Mouse (Mus musculus) ES-E14 (cell line): ENCODE results near the gene AI837181. TPM values are rescaled to one million over a fixed set of nuclear protein-coding genes. Genes with fewer than 3 reads are reported as not detected.

Source experiments
- DNase-seq: peaks from one replicate; pipeline ENCODE4 v3.0.0-alpha.2; 2013; ENCODE audit warnings: low read depth, low spot score
- H3K27ac ChIP-seq: 2 replicates; pipeline ENCODE4 v1.5.1; 2012; ENCODE audit warnings: low read depth, mild to moderate bottlenecking, low read length, moderate library complexity, mixed read lengths; ENCODE audit not compliant: poor library complexity, insufficient read depth, severe bottlenecking
- H3K36me3 ChIP-seq: 2 replicates; pipeline ENCODE4 v1.6.1; 2012; ENCODE audit warnings: mild to moderate bottlenecking, low read length, moderate library complexity, mixed read lengths; ENCODE audit not compliant: control insufficient read depth, poor library complexity, insufficient read depth, severe bottlenecking
- H3K4me1 ChIP-seq, 2 experiments: fragments of 150-350 bp in 1 of 2; sonication (generic) in 1 of 2; 2 replicates each; pipeline ENCODE4 v1.6.1; 2012; ENCODE audit warnings: low read length in 2 of 2, mild to moderate bottlenecking in 1 of 2, mixed read lengths in 1 of 2; ENCODE audit not compliant: control insufficient read depth in 2 of 2, insufficient read depth in 2 of 2, poor library complexity in 1 of 2
- H3K4me3 ChIP-seq, 2 experiments: fragments of 150-350 bp in 1 of 2; sonication (generic) in 1 of 2; 2 replicates each; pipeline ENCODE4 v1.5.1; 2012; ENCODE audit warnings: low read length in 2 of 2, low read depth in 1 of 2, mild to moderate bottlenecking in 1 of 2, mixed read lengths in 1 of 2; ENCODE audit not compliant: insufficient read depth in 1 of 2, poor library complexity in 1 of 2, severe bottlenecking in 1 of 2
- H3K9ac ChIP-seq: 2 replicates; pipeline ENCODE4 v1.6.1; 2012; ENCODE audit warnings: low read depth, mild to moderate bottlenecking, low read length, mixed read lengths; ENCODE audit not compliant: poor library complexity, insufficient read depth, severe bottlenecking
- H3K9me3 ChIP-seq: fragments of 150-350 bp; sonication (generic); 2 replicates; pipeline ENCODE4 v1.6.1; 2012; ENCODE audit warnings: low read depth, mild to moderate bottlenecking, low read length; ENCODE audit not compliant: control insufficient read depth, insufficient read depth
- CHD2 ChIP-seq: IDR thresholded peaks from 2 replicates; pipeline ENCODE4 v1.6.1; 2014; ENCODE audit warnings: mild to moderate bottlenecking, low read depth, low read length, inconsistent platforms
- HCFC1 ChIP-seq: IDR thresholded peaks from 2 replicates; pipeline ENCODE4 v1.6.1; 2012; ENCODE audit warnings: low read length, inconsistent platforms, borderline replicate concordance; ENCODE audit not compliant: insufficient read depth
- MAFK ChIP-seq: IDR thresholded peaks from 2 replicates; pipeline ENCODE4 v1.6.1; 2014; ENCODE audit warnings: mild to moderate bottlenecking, low read depth, low read length, inconsistent platforms; ENCODE audit not compliant: insufficient read depth
- ZC3H11A ChIP-seq: IDR thresholded peaks from 2 replicates; pipeline ENCODE4 v1.6.1; 2012; ENCODE audit warnings: low read depth, mild to moderate bottlenecking, inconsistent platforms, low read length, borderline replicate concordance
- ZNF384 ChIP-seq: IDR thresholded peaks from 2 replicates; pipeline ENCODE4 v1.6.1; 2012; ENCODE audit warnings: low read depth, low read length, inconsistent platforms
- in situ Hi-C, 2 experiments: fragments of 600-800 bp; cut with MboI; formaldehyde crosslinking; loops; one replicate each; pipeline ENCODE4 v1.15.1; 2025; ENCODE audit warnings: low sequenced_read_pairs in 2 of 2, inconsistent platforms in 1 of 2; ENCODE audit not compliant: unreplicated experiment in 2 of 2
- total RNA-seq: library from RNA; depleted of rRNA; stranded (reverse); fragments of 300-350 nt; gene quantifications from 2 replicates; pipeline ENCODE4 v1.2.3, GENCODE M21; 2012; rRNA removed

AI837181 gene
- total RNA-seq, result 13.8 and 13.9 TPM in 2 replicates

DNA sequence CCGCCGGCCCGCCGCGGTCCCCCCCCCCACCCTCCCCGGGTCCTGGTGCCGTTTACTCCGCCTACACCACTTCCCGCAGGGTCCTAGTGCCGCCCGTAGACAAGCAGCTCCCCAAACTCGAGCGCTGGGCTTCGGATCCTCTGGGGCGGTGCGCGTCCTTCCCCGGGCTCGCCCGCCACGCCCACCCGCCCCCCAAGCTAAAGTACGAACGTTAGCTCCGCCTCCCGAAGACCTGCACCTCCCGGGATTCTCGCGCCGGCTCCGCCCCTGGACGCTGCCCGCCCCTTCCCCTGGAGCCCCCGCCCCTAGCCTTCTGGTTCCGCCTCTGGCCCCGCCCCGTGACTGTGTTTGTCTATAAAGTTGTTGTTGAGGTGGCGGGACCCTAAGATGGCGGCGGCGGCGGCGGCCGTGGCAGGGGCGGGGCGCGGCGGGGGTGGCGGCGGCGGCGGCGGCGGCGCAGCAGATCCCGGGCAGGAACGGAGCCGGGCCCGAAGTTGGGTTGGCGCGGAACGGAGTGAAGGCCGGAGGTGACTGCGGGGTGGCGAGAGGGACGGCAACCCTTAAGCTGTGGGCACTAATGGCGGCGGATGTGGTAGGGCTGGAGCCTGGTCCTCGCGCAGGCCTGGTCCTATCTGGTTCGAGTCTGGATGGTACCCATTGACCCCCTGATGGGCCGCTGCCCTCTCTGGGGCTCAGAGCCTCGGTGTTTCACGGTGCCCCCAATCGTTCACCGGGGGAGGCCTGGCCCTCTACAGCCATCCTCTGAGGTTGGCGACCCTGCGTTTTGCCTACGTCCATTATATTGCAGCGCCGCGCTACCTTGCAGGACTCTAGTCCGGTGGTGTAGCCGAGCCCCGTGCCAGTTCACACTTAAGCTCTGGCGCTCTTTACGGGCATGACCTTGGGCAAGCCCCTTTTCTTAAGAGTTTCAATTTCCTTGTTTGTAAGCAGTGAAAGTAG, at the start of gene AI837181, which contains the start of gene Drap1:
Gene AI837181 (plus strand): TSS at position 363 of the 960 bp plus-strand sequence.
Gene Drap1 (minus strand): TSS at position 198 of the 960 bp plus-strand sequence.
- in situ Hi-C loops, result no loop called here
- peak within 1 kb of the TSS; percentile 84 to 99 for H3K4me3 ChIP-seq
- no peak for TF ChIP-seq CHD2
- 0 out of 2 replicates have a peak, but pooled peaks have one; percentile 13 for TF ChIP-seq HCFC1
- peaks cover 6 to 14% of the 10 kb centered on the region in 2 experiments; a peak in 3 of 4 replicates for H3K4me1 ChIP-seq
- peaks cover 20% of the 10 kb centered on the region; the same call in 1 of the 2 replicates for H3K36me3 ChIP-seq
- peak within 1 kb of the TSS; percentile 93 for H3K9ac ChIP-seq
- no peaks in the 10 kb centered on the region for H3K9me3 ChIP-seq
- peak; percentile 94 for DNase-seq
- H3K27ac ChIP-seq, result peak within 1 kb of the TSS; percentile 64

GRCm38 (mm10) chr19:5377446-5377845, 47.5 kb upstream of the AI837181 start:
- in situ Hi-C loops, result no loop called here
- Histone ChIP-seq H3K36me3 (peaks cover 46% of the 10 kb centered on the region), H3K4me1 (peaks cover 0 to 4% of the 10 kb centered on the region in 2 experiments; a peak in 2 of 4 replicates), H3K27ac (no peak overlapping the region), H3K9ac (no peak overlapping the region), H3K4me3 (no peak overlapping the region), H3K9me3 (no peaks in the 10 kb centered on the region)
- TF ChIP-seq HCFC1 (no peak), ZNF384 (no peak), ZC3H11A (no peak), CHD2 (no peak), MAFK (no peak)
- no peak for DNase-seq

DNA sequence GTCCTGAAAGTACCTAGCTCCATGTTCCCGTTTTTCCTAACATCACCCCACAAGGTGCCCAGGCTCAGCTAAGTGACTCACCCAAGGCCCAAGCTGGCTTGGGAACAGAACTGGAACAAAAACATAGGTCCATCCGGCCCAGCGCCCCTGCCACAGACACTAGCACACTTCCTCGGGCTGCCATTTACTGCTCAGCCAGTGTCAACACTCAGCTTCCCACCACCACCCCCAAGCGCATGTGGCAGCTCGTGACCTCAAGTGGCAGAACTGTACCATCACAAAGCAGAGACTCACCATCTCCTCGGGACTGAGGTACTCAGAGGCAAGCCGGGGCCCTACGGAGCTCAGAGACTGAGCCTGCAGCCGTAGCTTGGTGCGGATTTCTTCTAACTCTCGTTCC, 41.6 kb upstream of the AI837181 start:
- DNase-seq, result no peak
- no peaks in the 10 kb centered on the region for H3K9me3 ChIP-seq
- H3K4me3 ChIP-seq, result no peak overlapping the region
- in situ Hi-C loops, result no loop called here
- H3K4me1 ChIP-seq, result peaks cover 2 to 4% of the 10 kb centered on the region in 2 experiments; a peak in 1 of 4 replicates
- H3K9ac ChIP-seq, result no peak overlapping the region
- no peak for TF ChIP-seq ZC3H11A
- no peak for TF ChIP-seq CHD2
- no peak for TF ChIP-seq MAFK
- TF ChIP-seq HCFC1, result no peak
- TF ChIP-seq ZNF384, result no peak
- H3K27ac ChIP-seq, result no peak overlapping the region
- peaks cover 70% of the 10 kb centered on the region for H3K36me3 ChIP-seq

DNA sequence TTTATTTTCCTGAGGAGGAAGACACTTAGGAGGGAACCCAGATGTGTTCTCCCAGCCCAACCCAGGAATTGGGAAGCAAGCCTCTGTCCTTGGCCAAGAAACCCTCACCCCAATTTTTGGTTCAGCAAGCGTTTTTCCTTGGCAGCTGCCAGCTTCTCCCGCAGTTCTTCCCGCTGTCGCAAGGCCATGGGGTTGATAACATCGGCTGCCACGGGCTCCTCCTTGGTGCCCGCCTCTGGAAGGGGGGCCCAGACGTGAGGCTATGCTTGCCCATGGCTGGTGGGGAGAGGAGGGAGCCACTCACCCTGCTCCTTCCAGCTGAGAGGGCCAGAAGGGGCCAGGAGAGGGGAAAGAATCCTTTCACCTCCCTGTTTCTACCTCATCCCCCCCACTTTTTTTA, 40.2 kb upstream of the AI837181 start:
- H3K4me1 ChIP-seq, result peaks cover 2 to 4% of the 10 kb centered on the region in 2 experiments; a peak in 1 of 4 replicates
- in situ Hi-C loops, result no loop called here
- TF ChIP-seq ZC3H11A (no peak), CHD2 (no peak)
- H3K27ac ChIP-seq, result no peak overlapping the region
- DNase-seq, result no peak
- H3K9me3 ChIP-seq, result no peaks in the 10 kb centered on the region
- peaks cover 58% of the 10 kb centered on the region for H3K36me3 ChIP-seq
- H3K9ac ChIP-seq, result no peak overlapping the region
- no peak overlapping the region for H3K4me3 ChIP-seq
